Mouse (Mus musculus) kidney, postnatal 25 days (tissue): ENCODE measurements at regions not wholly inside any gene's neighbourhood (a gene's known extent, or its start where the extent isn't known, plus 50 kb on each side); places are given as distances from the start of the nearest gene placed in this dataset.

Source experiments
- DNase-seq, 2 experiments: peaks; one replicate each; pipeline ENCODE4 v3.0.0; 2021; ENCODE audit warnings: mixed read lengths in 2 of 2

- DNase-seq: no peak
Observed at GRCm38 (mm10) chr15:69365440-69365839, 2864.7 kb upstream of the Lrrc6 start.

- no peak for DNase-seq
Observed at GRCm38 (mm10) chr15:69350053-69350739, 2849.5 kb upstream of the Lrrc6 start.

- no peak for DNase-seq
Observed at GRCm38 (mm10) chr15:69346065-69346464, 2845.4 kb upstream of the Lrrc6 start.

GRCm38 (mm10) chr15:69342759-69343158 is 2842.0 kb upstream of the Lrrc6 start:
- no peak for DNase-seq

GRCm38 (mm10) chr15:69336491-69336890 is 2835.8 kb upstream of the Lrrc6 start:
- no peak for DNase-seq

GRCm38 (mm10) chr15:69326537-69326936 is 2825.8 kb upstream of the Lrrc6 start:
- DNase-seq: peak in 1 of 2 experiments; percentile 4

GRCm38 (mm10) chr15:69303100-69303499 is 2802.4 kb upstream of the Lrrc6 start:
- DNase-seq: no peak

GRCm38 (mm10) chr15:69291273-69291672 is 2790.6 kb upstream of the Lrrc6 start:
- DNase-seq: no peak

- DNase-seq: no peak
Observed at GRCm38 (mm10) chr15:69275546-69276255, 2775.0 kb upstream of the Lrrc6 start.

- no peak for DNase-seq
Observed at GRCm38 (mm10) chr15:69274225-69274766, 2773.6 kb upstream of the Lrrc6 start.

GRCm38 (mm10) chr15:69273518-69273917 is 2772.8 kb upstream of the Lrrc6 start:
- DNase-seq: no peak

- no peak for DNase-seq
Observed at GRCm38 (mm10) chr15:69261940-69262339, 2761.2 kb upstream of the Lrrc6 start.

GRCm38 (mm10) chr15:69257161-69257778 is 2756.6 kb upstream of the Lrrc6 start:
- DNase-seq: no peak

- DNase-seq: no peak
Observed at GRCm38 (mm10) chr15:69253698-69254097, 2753.0 kb upstream of the Lrrc6 start.

- DNase-seq: no peak
Observed at GRCm38 (mm10) chr15:69252095-69252494, 2751.4 kb upstream of the Lrrc6 start.

- no peak for DNase-seq
Observed at GRCm38 (mm10) chr15:69246190-69246966, 2745.7 kb upstream of the Lrrc6 start.

- no peak for DNase-seq
Observed at GRCm38 (mm10) chr15:69235271-69235670, 2734.6 kb upstream of the Lrrc6 start.

GRCm38 (mm10) chr15:69224619-69225587 is 2724.2 kb upstream of the Lrrc6 start:
- DNase-seq: no peak

GRCm38 (mm10) chr15:69223411-69223810 is 2722.7 kb upstream of the Lrrc6 start:
- DNase-seq: no peak

- DNase-seq: no peak
Observed at GRCm38 (mm10) chr15:69222391-69222790, 2721.7 kb upstream of the Lrrc6 start.
